Mouse (Mus musculus): Measurements from ENCODE around the gene Arl13a. TPM values are rescaled to one million over a fixed set of nuclear protein-coding genes. Genes with fewer than 3 reads are reported as not detected.

Gene Arl13a
- polyA plus RNA-seq, 1 experiment from 2014 or later = not detected

DNA sequence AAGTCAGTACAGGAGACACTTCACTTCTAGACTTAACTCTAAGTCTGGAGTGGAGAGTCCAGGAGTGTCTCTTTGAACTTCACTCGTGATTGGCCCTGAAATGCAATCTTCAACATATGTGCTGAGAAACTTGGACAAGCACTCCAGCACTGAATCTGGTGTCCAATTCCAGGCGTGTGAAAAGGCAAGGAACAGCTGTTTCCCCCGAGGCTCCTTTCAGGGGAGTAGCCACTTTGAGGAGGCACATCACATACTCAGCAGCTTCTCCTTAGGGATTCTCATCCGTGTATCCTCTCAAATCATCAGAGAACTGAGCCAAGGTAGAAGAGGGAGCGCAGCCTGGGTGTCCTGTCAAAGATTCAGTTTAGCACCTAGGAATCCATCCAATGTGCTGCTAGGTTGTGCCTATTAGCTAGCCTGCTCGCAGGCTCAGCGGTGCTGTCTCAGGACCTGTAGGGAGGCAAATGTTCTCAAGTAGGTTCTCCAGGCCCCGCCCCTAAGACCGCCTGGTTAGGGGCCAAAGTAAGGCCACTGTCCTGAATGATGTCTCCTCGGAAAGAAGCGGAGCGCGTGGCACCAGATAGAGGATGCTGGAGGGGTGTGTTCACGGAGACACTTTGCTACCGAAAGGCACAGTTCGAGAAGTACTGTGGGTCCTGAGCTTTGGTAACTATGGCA lies 25.1 kb upstream of the Arl13a start, which contains the start of gene Xkrx:
TSS of gene Xkrx (minus strand) at position 34 of the 678 bp plus-strand sequence.
- peak within 1 kb of the TSS; percentile 15 for H3K4me3 ChIP-seq (ENCODE audit: low read depth, low read length)
- DNase-seq (ENCODE audit: low spot score) = peak; percentile 19

DNA sequence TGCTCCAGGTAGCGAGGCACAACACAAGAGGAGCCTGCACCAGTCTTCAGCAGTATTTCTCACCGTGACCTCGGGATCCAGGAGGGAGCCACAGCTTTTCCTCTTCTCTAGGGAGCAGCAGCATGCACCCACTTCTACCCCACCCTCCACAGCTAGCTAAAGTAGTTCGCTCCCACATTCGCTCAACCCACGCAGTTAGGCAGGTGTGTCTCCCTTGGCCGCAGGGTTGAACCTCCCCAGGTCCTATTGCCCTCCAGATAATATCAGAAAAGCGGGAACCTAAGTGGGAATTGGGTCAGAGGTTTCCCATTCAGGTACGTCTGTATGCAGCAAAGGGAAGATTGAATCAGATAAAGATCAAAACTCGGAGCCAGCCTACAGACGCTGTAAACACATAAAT lies 24.5 kb upstream of the Arl13a start:
- ATAC-seq = no peak
- Histone ChIP-seq H3K27me3 (replicated peaks; ENCODE audit: insufficient read depth, low read length) (no peaks in the 10 kb centered on the region), H3K9me3 (ENCODE audit: low read length) (no peaks in the 10 kb centered on the region), H3K9ac (replicated peaks; ENCODE audit: low read depth) (no peak overlapping the region), H3K27ac (ENCODE audit: low read length) (no peak overlapping the region), H3K4me1 (ENCODE audit: insufficient read depth, low read depth, low read length) (no peaks in the 10 kb centered on the region), H3K36me3 (ENCODE audit: insufficient read depth, low read length) (no peaks in the 10 kb centered on the region), H3K4me3 (ENCODE audit: low read depth, low read length) (peak overlapping the region; percentile 15), H3K4me2 (replicated peaks; ENCODE audit: low read depth, low read length) (peak overlapping the region; percentile 42)
- WGBS = 23% methylated on average over 11 of the region's 11 CpGs
- TF ChIP-seq EP300 (IDR thresholded peaks at IDR 0.05) (no peak), CTCF (IDR thresholded peaks at IDR 0.05) (no peak)
- no peak for DNase-seq (ENCODE audit: low spot score)

More for the DNA sequence above, 25.1 kb upstream of the Arl13a start, which contains the start of gene Xkrx:
- peak within 1 kb of the TSS; percentile 42 for H3K4me2 ChIP-seq (replicated peaks; ENCODE audit: low read depth, low read length)
- no peaks in the 10 kb centered on the region for H3K4me1 ChIP-seq (ENCODE audit: insufficient read depth, low read depth, low read length)
- WGBS = 27% methylated on average over 16 of the region's 16 CpGs
- H3K36me3 ChIP-seq (ENCODE audit: insufficient read depth, low read length) = no peaks in the 10 kb centered on the region
- TF ChIP-seq CTCF (IDR thresholded peaks at IDR 0.05) (no peak), EP300 (IDR thresholded peaks at IDR 0.05) (no peak)
- H3K27me3 ChIP-seq (replicated peaks; ENCODE audit: insufficient read depth, low read length) = no peaks in the 10 kb centered on the region
- no peaks in the 10 kb centered on the region for H3K9me3 ChIP-seq (ENCODE audit: low read length)
- ATAC-seq = peak; percentile 33; the same call in 1 of the 2 replicates
- no peak within 1 kb of the TSS for H3K9ac ChIP-seq (replicated peaks; ENCODE audit: low read depth)
- no peak within 1 kb of the TSS for H3K27ac ChIP-seq (ENCODE audit: low read length)

- DNase-seq (ENCODE audit: low spot score) (no peak), ATAC-seq (no peak)
- Histone ChIP-seq H3K4me2 (replicated peaks; ENCODE audit: low read depth, low read length) (no peak overlapping the region; the same call in 1 of the 2 replicates), H3K9ac (replicated peaks; ENCODE audit: low read depth) (no peak overlapping the region), H3K36me3 (ENCODE audit: insufficient read depth, low read length) (no peaks in the 10 kb centered on the region), H3K27me3 (replicated peaks; ENCODE audit: insufficient read depth, low read length) (no peaks in the 10 kb centered on the region), H3K9me3 (ENCODE audit: low read length) (no peaks in the 10 kb centered on the region), H3K4me3 (ENCODE audit: low read depth, low read length) (no peak overlapping the region), H3K27ac (ENCODE audit: low read length) (no peak overlapping the region), H3K4me1 (ENCODE audit: insufficient read depth, low read depth, low read length) (no peaks in the 10 kb centered on the region)
- TF ChIP-seq EP300 (IDR thresholded peaks at IDR 0.05) (no peak), CTCF (IDR thresholded peaks at IDR 0.05) (no peak)
- WGBS = 41% methylated on average over 4 of the region's 4 CpGs
Measured at GRCm38 (mm10) chrX:134163484-134163883, 23.8 kb upstream of the Arl13a start.

GRCm38 (mm10) chrX:134170584-134170983 lies 16.7 kb upstream of the Arl13a start:
- DNase-seq (ENCODE audit: low spot score) (no peak), ATAC-seq (no peak)
- TF ChIP-seq CTCF (IDR thresholded peaks at IDR 0.05) (no peak), EP300 (IDR thresholded peaks at IDR 0.05) (no peak)
- H3K4me1 ChIP-seq (ENCODE audit: insufficient read depth, low read depth, low read length) = no peaks in the 10 kb centered on the region
- no peak overlapping the region for H3K27ac ChIP-seq (ENCODE audit: low read length)
- H3K36me3 ChIP-seq (ENCODE audit: insufficient read depth, low read length) = no peaks in the 10 kb centered on the region
- no peaks in the 10 kb centered on the region for H3K27me3 ChIP-seq (replicated peaks; ENCODE audit: insufficient read depth, low read length)
- no peak overlapping the region for H3K9ac ChIP-seq (replicated peaks; ENCODE audit: low read depth)
- no peaks in the 10 kb centered on the region for H3K9me3 ChIP-seq (ENCODE audit: low read length)
- 91% methylated on average over 1 of the region's 1 CpGs for WGBS
- no peak overlapping the region for H3K4me3 ChIP-seq (ENCODE audit: low read depth, low read length)
- no peak overlapping the region for H3K4me2 ChIP-seq (replicated peaks; ENCODE audit: low read depth, low read length)

GRCm38 (mm10) chrX:134174699-134175098 lies 12.6 kb upstream of the Arl13a start:
- H3K4me3 ChIP-seq (ENCODE audit: low read depth, low read length) = no peak overlapping the region
- no peaks in the 10 kb centered on the region for H3K9me3 ChIP-seq (ENCODE audit: low read length)
- no peak for ATAC-seq
- H3K27ac ChIP-seq (ENCODE audit: low read length) = no peak overlapping the region
- no peaks in the 10 kb centered on the region for H3K36me3 ChIP-seq (ENCODE audit: insufficient read depth, low read length)
- TF ChIP-seq EP300 (IDR thresholded peaks at IDR 0.05) (no peak), CTCF (IDR thresholded peaks at IDR 0.05) (no peak)
- WGBS = 100% methylated on average over 1 of the region's 1 CpGs
- DNase-seq (ENCODE audit: low spot score) = no peak
- H3K4me2 ChIP-seq (replicated peaks; ENCODE audit: low read depth, low read length) = no peak overlapping the region
- no peaks in the 10 kb centered on the region for H3K27me3 ChIP-seq (replicated peaks; ENCODE audit: insufficient read depth, low read length)
- no peak overlapping the region for H3K9ac ChIP-seq (replicated peaks; ENCODE audit: low read depth)
- H3K4me1 ChIP-seq (ENCODE audit: insufficient read depth, low read depth, low read length) = no peaks in the 10 kb centered on the region

DNA sequence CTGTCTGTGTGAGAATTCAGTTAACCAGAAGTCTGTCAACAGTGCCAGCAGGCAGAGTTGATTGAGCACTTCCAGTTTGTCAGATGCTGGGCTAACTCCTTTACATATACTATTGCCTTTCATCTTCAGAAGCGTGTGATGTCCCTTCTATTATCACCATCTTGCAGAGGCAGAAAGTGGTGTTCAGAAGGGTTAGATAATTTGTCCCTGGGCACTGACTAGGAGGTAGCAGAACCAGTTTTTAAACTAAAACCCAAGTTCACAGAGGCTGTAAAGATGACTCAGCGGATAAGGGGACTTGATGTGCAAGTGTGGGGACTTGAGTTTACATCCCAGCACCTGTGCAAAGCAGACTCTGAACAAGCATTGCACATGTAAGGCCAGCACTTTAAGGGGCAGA lies 21.2 kb downstream of the Arl13a start:
- ATAC-seq (no peak), DNase-seq (ENCODE audit: low spot score) (no peak)
- Histone ChIP-seq H3K9ac (replicated peaks; ENCODE audit: low read depth) (no peak overlapping the region), H3K36me3 (ENCODE audit: insufficient read depth, low read length) (no peaks in the 10 kb centered on the region), H3K27ac (ENCODE audit: low read length) (no peak overlapping the region), H3K9me3 (ENCODE audit: low read length) (no peaks in the 10 kb centered on the region), H3K27me3 (replicated peaks; ENCODE audit: insufficient read depth, low read length) (no peaks in the 10 kb centered on the region), H3K4me1 (ENCODE audit: insufficient read depth, low read depth, low read length) (no peaks in the 10 kb centered on the region), H3K4me3 (ENCODE audit: low read depth, low read length) (no peak overlapping the region), H3K4me2 (replicated peaks; ENCODE audit: low read depth, low read length) (no peak overlapping the region)
- 61% methylated on average over 2 of the region's 2 CpGs for WGBS
- no peak for TF ChIP-seq CTCF (IDR thresholded peaks at IDR 0.05)
- TF ChIP-seq EP300 (IDR thresholded peaks at IDR 0.05) = no peak

Measured in lung, postnatal 0 days (tissue).